Mouse (Mus musculus) liver, postnatal 0 days (tissue): ENCODE results near the gene Ppp1cb.

ENCODE experiments used
- CTCF ChIP-seq: sonication (generic); IDR thresholded peaks from 2 replicates; pipeline ENCODE4 v1.5.1; 2016; ENCODE audit warnings: antibody characterized with exemption, low read depth
- EP300 ChIP-seq: IDR thresholded peaks from 2 replicates; pipeline ENCODE4 v1.6.1; 2016; ENCODE audit warnings: antibody characterized with exemption, low read depth, mild to moderate bottlenecking

- TF ChIP-seq CTCF (no peak), EP300 (no peak)
Measured at GRCm38 (mm10) chr5:32478972-32479371, 20.3 kb downstream of the Ppp1cb start.
